In genomic region chr1:135026275-135026674, GRCm38 (mm10) we compare ENCODE assay signal across 29 mouse cellular contexts.
DNase-seq lines count a peak whose midpoint lies in the region; ATAC-seq and TF ChIP-seq lines count a peak whose summit lies in the region.
"Had no signal": no experiment of that assay in that cellular context is flagged by ENCODE, and none has a peak within 500 bp of the region (broad histone marks: within the 10 kb centered on the region; RNA-seq: fewer than 3 reads in every experiment).

No protein-coding gene starts in this region.

- no peak for TF ChIP-seq CTCF in forebrain, postnatal 0 days (IDR thresholded peaks at IDR 0.05; ENCODE audit: low read depth)

- H3K4me1 ChIP-seq in forebrain, embryonic 14.5 days (ENCODE audit: control insufficient read depth, insufficient read depth, low read length) = peaks cover 3% of the 10 kb centered on the region
- H3K4me1 ChIP-seq in forebrain, embryonic 15.5 days = peaks cover 2% of the 10 kb centered on the region
- H3K4me1 ChIP-seq in midbrain, embryonic 15.5 days = 0 out of 2 replicates have a peak, but pooled peaks cover 2% of the 10 kb centered on the region
- H3K4me1 ChIP-seq in midbrain, embryonic 11.5 days (ENCODE audit: control insufficient read depth, insufficient read depth, low read length) = no peaks in the 10 kb centered on the region
- no peaks in the 10 kb centered on the region for H3K4me1 ChIP-seq in forebrain, postnatal 0 days (ENCODE audit: insufficient read depth)

- WGBS in forebrain, embryonic 14.5 days = 31% methylated on average over 1 of the region's 1 CpGs
- 44% methylated on average over 1 of the region's 1 CpGs for WGBS in forebrain, embryonic 15.5 days
- WGBS in midbrain, embryonic 15.5 days = 56% methylated on average over 1 of the region's 1 CpGs
- 89% methylated on average over 1 of the region's 1 CpGs for WGBS in midbrain, embryonic 11.5 days
- WGBS in forebrain, postnatal 0 days = 37% methylated on average over 1 of the region's 1 CpGs

- no peak overlapping the region for H3K4me2 ChIP-seq in forebrain, embryonic 14.5 days (ENCODE audit: low read length)
- no peak overlapping the region for H3K4me2 ChIP-seq in forebrain, embryonic 15.5 days (replicated peaks)
- no peak overlapping the region for H3K4me2 ChIP-seq in midbrain, embryonic 15.5 days
- H3K4me2 ChIP-seq in midbrain, embryonic 11.5 days = no peak overlapping the region
- H3K4me2 ChIP-seq in forebrain, postnatal 0 days (ENCODE audit: low read depth) = no peak overlapping the region
- H3K4me2 ChIP-seq: embryonic facial prominence, embryonic 12.5 days; intestine, embryonic 15.5 days; limb, embryonic 13.5 days; liver, embryonic 11.5 days had no signal

- peak; percentile 53 for DNase-seq in forebrain, embryonic 14.5 days (ENCODE audit: low spot score)
- DNase-seq in midbrain, embryonic 11.5 days (ENCODE audit: low spot score, missing footprints) = no peak
- DNase-seq in forebrain, postnatal 0 days = no peak
- peak; percentile 63 for DNase-seq in retina, embryonic 14.5 days (ENCODE audit: low spot score)
- no peak for DNase-seq in cerebellum, adult 8-10 months
- no peak for DNase-seq in heart, postnatal 4 days
- DNase-seq: adrenal gland, postnatal 10 days; cerebellum, adult 11 months; cerebellum, adult 9-11 months; embryo, embryonic 11 days; gastrocnemius, postnatal 10 days; heart, postnatal 14 days; kidney, adult 2 months; kidney, postnatal 36 days; lung, postnatal 4 days; right cerebral cortex, postnatal 4 days; thymus, adult 18-20 months; thymus, postnatal 25 days had no signal

- H3K27ac ChIP-seq in forebrain, embryonic 14.5 days (ENCODE audit: low read depth, low read length) = no peak overlapping the region
- no peak overlapping the region for H3K27ac ChIP-seq in forebrain, embryonic 15.5 days (replicated peaks)
- 0 out of 2 replicates have a peak overlapping the region, but pooled peaks have one; percentile 20 for H3K27ac ChIP-seq in midbrain, embryonic 15.5 days
- H3K27ac ChIP-seq in midbrain, embryonic 11.5 days (ENCODE audit: low read depth, low read length) = no peak overlapping the region
- H3K27ac ChIP-seq in forebrain, postnatal 0 days (ENCODE audit: low read depth, low read length) = no peak overlapping the region
- H3K27ac ChIP-seq: embryonic facial prominence, embryonic 12.5 days; hindbrain, postnatal 0 days; intestine, embryonic 15.5 days; layer of hippocampus, adult 2 months; left cerebral cortex, adult 2 months; limb, embryonic 13.5 days; stomach, postnatal 0 days had no signal

- no peaks in the 10 kb centered on the region; the same call in 1 of the 2 replicates for H3K9me3 ChIP-seq in forebrain, embryonic 14.5 days (replicated peaks; ENCODE audit: control insufficient read depth, low read length)
- no peaks in the 10 kb centered on the region for H3K9me3 ChIP-seq in forebrain, embryonic 15.5 days
- H3K9me3 ChIP-seq in midbrain, embryonic 15.5 days = no peaks in the 10 kb centered on the region
- no peaks in the 10 kb centered on the region; the same call in 1 of the 2 replicates for H3K9me3 ChIP-seq in midbrain, embryonic 11.5 days (ENCODE audit: control insufficient read depth, low read length)
- 0 out of 2 replicates have a peak, but pooled peaks cover 5% of the 10 kb centered on the region for H3K9me3 ChIP-seq in forebrain, postnatal 0 days (ENCODE audit: low read length)
- H3K9me3 ChIP-seq: embryonic facial prominence, embryonic 12.5 days; intestine, embryonic 15.5 days had no signal

- no peaks in the 10 kb centered on the region for H3K36me3 ChIP-seq in forebrain, embryonic 14.5 days (ENCODE audit: control insufficient read depth, insufficient read depth, low read length)
- H3K36me3 ChIP-seq in forebrain, embryonic 15.5 days = no peaks in the 10 kb centered on the region
- no peaks in the 10 kb centered on the region for H3K36me3 ChIP-seq in midbrain, embryonic 15.5 days (replicated peaks)
- H3K36me3 ChIP-seq in midbrain, embryonic 11.5 days (ENCODE audit: control insufficient read depth, insufficient read depth, low read length) = no peaks in the 10 kb centered on the region
- H3K36me3 ChIP-seq in forebrain, postnatal 0 days (ENCODE audit: insufficient read depth) = no peaks in the 10 kb centered on the region
- H3K36me3 ChIP-seq: embryonic facial prominence, embryonic 12.5 days; intestine, embryonic 15.5 days; limb, embryonic 13.5 days had no signal

- no peaks in the 10 kb centered on the region for H3K27me3 ChIP-seq in forebrain, embryonic 14.5 days (replicated peaks; ENCODE audit: control insufficient read depth, insufficient read depth, low read length)
- H3K27me3 ChIP-seq in forebrain, embryonic 15.5 days = no peaks in the 10 kb centered on the region
- no peaks in the 10 kb centered on the region for H3K27me3 ChIP-seq in midbrain, embryonic 15.5 days (replicated peaks)
- no peaks in the 10 kb centered on the region for H3K27me3 ChIP-seq in midbrain, embryonic 11.5 days (ENCODE audit: control insufficient read depth, insufficient read depth, low read length)
- H3K27me3 ChIP-seq in forebrain, postnatal 0 days (ENCODE audit: insufficient read depth, low read length) = no peaks in the 10 kb centered on the region
- H3K27me3 ChIP-seq: embryonic facial prominence, embryonic 12.5 days; intestine, embryonic 15.5 days; limb, embryonic 13.5 days; Patski had no signal

- ATAC-seq in forebrain, embryonic 14.5 days = no peak
- ATAC-seq in forebrain, embryonic 15.5 days (replicated peaks) = no peak
- ATAC-seq in midbrain, embryonic 15.5 days (replicated peaks) = no peak
- no peak for ATAC-seq in midbrain, embryonic 11.5 days (ENCODE audit: low FRiP score)
- peak; percentile 53; the same call in 1 of the 2 replicates for ATAC-seq in forebrain, postnatal 0 days
- ATAC-seq: hindbrain, postnatal 0 days; intestine, embryonic 15.5 days; Patski had no signal

- H3K9ac ChIP-seq in forebrain, embryonic 14.5 days (ENCODE audit: low read length) = no peak overlapping the region
- H3K9ac ChIP-seq in forebrain, embryonic 15.5 days (replicated peaks) = no peak overlapping the region
- H3K9ac ChIP-seq in midbrain, embryonic 15.5 days = no peak overlapping the region
- no peak overlapping the region for H3K9ac ChIP-seq in midbrain, embryonic 11.5 days (ENCODE audit: low read length)
- H3K9ac ChIP-seq in forebrain, postnatal 0 days = no peak overlapping the region
- H3K9ac ChIP-seq: embryonic facial prominence, embryonic 12.5 days; intestine, embryonic 15.5 days; limb, embryonic 13.5 days had no signal

- H3K4me3 ChIP-seq in forebrain, embryonic 14.5 days (ENCODE audit: low read depth, low read length) = no peak overlapping the region
- H3K4me3 ChIP-seq in forebrain, embryonic 15.5 days = no peak overlapping the region
- no peak overlapping the region for H3K4me3 ChIP-seq in midbrain, embryonic 15.5 days
- no peak overlapping the region for H3K4me3 ChIP-seq in midbrain, embryonic 11.5 days (ENCODE audit: low read depth, low read length)
- no peak overlapping the region for H3K4me3 ChIP-seq in forebrain, postnatal 0 days (ENCODE audit: low read depth, low read length)
- H3K4me3 ChIP-seq: embryonic facial prominence, embryonic 12.5 days; intestine, embryonic 15.5 days; layer of hippocampus, adult 2 months; left cerebral cortex, adult 2 months; limb, embryonic 13.5 days had no signal

Comparison
In these comparisons a context has a peak if more than half of its experiments do, and no peak if none do; other contexts are left out.
1. DNase-seq: peak in forebrain, embryonic 14.5 days (single experiment) and retina, embryonic 14.5 days (single experiment); none in midbrain, embryonic 11.5 days (single experiment), forebrain, postnatal 0 days (single experiment), cerebellum, adult 8-10 months (single experiment) and heart, postnatal 4 days (single experiment).